In genomic region chr2:66019235-66019634, GRCm38 (mm10) we compare ENCODE assay signal across 14 mouse cellular contexts.
"Had no signal": no experiment of that assay in that cellular context is flagged by ENCODE, and none has a peak within 500 bp of the region (broad histone marks: within the 10 kb centered on the region; RNA-seq: fewer than 3 reads in every experiment).

No protein-coding gene starts in this region.

- H3K4me1 ChIP-seq: limb, embryonic 15.5 days; liver, embryonic 12.5 days; midbrain, embryonic 12.5 days; neural tube, embryonic 12.5 days had no signal

- H3K9me3 ChIP-seq: kidney, embryonic 15.5 days; limb, embryonic 15.5 days; liver, embryonic 12.5 days; midbrain, embryonic 12.5 days; neural tube, embryonic 12.5 days had no signal

- DNase-seq: kidney, adult 2 months; kidney, postnatal 14 days; lung, embryonic 14.5 days; lung, postnatal 10 days; lung, postnatal 4 days; thymus, adult 2 months; thymus, postnatal 25 days had no signal

- ATAC-seq: intestine, embryonic 16.5 days; liver, embryonic 12.5 days had no signal

- H3K9ac ChIP-seq: kidney, embryonic 15.5 days; limb, embryonic 15.5 days; liver, embryonic 12.5 days; lung, embryonic 14.5 days; midbrain, embryonic 12.5 days; neural tube, embryonic 12.5 days had no signal

- H3K27me3 ChIP-seq: kidney, embryonic 15.5 days; limb, embryonic 15.5 days; liver, embryonic 12.5 days; midbrain, embryonic 12.5 days; neural tube, embryonic 12.5 days had no signal

- H3K4me3 ChIP-seq: kidney, embryonic 15.5 days; limb, embryonic 15.5 days; liver, embryonic 12.5 days; midbrain, embryonic 12.5 days; neural tube, embryonic 12.5 days had no signal

- H3K36me3 ChIP-seq: kidney, embryonic 15.5 days; liver, embryonic 12.5 days had no signal

- H3K27ac ChIP-seq: kidney, embryonic 15.5 days; limb, embryonic 15.5 days; liver, embryonic 12.5 days; midbrain, embryonic 12.5 days; neural tube, embryonic 12.5 days; stomach, postnatal 0 days had no signal

- H3K4me2 ChIP-seq: kidney, embryonic 15.5 days; limb, embryonic 15.5 days; liver, embryonic 12.5 days; lung, embryonic 14.5 days; midbrain, embryonic 12.5 days; neural tube, embryonic 12.5 days had no signal
